Mouse (Mus musculus) urinary bladder, postnatal 25 days (tissue): ENCODE results near the gene 0610012G03Rik.
"Not testable (repeated sequence)": the region's sequence is repeated elsewhere in the genome, so short reads cannot be mapped to it uniquely, and the experiment has no call there.

Experiments
- DNase-seq: peaks from one replicate; pipeline ENCODE4 v3.0.0; 2022; ENCODE audit warnings: low spot score

The 0610012G03Rik gene

DNA sequence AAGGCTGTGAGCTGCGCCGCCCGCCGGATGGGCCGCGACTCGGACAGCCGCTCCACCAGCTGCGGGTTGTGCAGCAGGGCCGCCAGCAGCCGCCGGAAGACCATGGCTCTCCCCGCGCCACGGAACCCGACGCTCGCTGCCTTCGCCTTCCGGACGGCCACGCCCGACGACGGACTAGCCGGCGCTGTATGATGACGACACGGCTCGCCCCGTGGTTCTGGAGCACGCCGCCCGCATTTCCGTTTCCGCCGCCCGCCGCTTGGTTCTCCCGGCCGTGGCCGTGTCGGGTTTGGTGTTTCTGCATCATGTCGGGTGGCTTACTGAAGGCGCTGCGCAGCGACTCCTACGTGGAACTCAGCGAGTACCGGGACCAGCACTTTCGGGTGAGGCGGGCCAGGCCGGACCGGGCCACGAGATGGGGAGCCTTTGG lies at the start of gene 0610012G03Rik, which contains the start of gene Ncbp2:
0610012G03Rik (minus strand) TSS at position 150 of the 430 bp plus-strand sequence.
Ncbp2 (plus strand) TSS at position 169 of the 430 bp plus-strand sequence.
- DNase-seq: peak; percentile 96

DNA sequence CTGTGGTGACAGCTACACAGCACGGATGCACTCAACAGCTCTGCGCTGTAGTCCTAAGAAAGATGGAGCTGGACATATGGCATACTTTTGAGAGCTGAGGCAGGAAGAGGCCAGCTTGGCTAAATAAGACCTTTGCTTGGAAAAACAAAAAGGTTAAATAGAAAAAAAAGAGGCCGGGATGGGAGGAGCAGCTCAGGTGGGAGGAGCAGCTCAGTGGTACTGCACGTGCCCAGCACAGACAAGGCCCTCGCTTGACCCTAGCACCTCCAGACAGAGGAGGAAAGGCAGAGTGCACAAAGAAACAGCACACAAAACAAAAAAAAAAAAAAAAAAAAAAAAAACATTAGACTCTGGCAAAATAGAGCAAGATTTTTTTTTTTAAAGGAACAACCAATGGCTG lies 48.1 kb upstream of the 0610012G03Rik start:
- DNase-seq: no peak

DNA sequence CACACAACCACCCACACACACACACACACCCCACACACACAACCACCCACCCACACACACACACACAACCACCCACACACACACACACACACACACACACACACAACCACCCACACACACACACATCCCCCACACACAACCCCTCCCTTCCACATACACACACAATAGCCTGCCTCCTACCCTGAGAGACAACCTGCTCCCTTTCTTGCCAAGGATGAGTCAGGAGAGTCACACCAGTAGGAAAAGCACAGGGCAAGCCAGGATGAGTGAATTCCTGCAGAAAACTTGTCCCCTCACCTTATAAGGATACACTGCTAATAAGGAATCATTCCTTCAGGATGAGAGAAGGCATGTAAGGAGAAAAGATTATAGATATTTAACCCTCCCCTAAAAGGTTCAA lies 45.7 kb upstream of the 0610012G03Rik start:
- no peak for DNase-seq

DNA sequence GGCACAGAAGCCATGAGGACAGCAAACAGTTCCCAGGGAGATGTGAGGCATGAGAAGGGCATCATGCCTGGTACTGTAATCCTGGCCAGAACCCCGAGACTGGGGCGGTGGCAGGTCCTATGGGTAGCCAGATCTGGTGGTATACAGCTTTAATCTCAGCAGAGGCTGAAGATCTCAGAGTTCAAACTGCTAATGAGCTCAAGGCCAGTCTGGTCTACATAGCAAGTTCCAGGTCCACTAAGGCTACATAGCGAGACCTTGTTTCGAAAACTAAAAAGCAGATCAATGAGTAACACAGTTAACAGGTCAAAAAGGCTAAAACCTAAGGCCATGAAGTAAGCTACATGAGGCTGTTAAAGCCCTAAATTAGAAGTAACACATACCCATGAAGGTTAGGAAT lies 44.9 kb upstream of the 0610012G03Rik start:
- DNase-seq: no peak

DNA sequence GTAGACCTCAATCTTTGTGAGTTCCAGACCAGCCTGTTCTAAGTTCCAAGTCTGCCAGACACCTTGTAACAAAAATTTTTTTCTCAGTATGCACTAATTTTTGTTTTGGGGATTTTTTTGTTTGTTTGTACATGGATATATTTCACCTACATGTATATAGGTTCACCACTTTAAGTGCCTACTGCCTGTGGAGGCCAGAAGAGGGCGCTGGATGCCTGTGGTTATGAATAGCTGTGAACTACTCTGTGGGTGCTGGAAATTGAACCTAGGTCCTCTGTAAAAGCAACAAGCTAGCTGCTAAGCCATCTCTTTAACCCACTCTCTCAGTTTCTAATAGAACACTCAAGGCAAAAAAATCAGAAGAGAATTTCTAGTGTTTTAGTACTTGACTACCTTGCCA lies 43.7 kb upstream of the 0610012G03Rik start:
- DNase-seq: no peak

DNA sequence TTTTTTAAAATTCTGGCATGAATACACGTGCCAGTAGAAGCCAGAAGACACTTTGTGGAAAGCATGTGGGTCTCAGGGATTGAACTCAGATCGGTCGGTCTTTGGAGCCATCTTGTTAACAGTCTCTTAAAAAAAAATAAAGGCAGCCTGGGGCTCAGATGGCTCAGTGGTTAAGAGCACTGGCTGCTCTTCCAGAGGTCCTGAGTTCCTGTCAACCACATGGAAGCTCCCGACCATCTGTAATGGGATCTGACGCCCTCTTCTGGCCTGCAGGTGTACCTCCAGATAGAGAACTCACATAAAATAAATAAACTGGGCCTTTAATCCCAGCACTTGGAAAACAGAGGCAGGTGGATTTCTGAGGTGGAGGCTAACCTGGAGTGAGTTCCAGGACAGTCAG lies 32.7 kb upstream of the 0610012G03Rik start:
- no peak for DNase-seq

DNA sequence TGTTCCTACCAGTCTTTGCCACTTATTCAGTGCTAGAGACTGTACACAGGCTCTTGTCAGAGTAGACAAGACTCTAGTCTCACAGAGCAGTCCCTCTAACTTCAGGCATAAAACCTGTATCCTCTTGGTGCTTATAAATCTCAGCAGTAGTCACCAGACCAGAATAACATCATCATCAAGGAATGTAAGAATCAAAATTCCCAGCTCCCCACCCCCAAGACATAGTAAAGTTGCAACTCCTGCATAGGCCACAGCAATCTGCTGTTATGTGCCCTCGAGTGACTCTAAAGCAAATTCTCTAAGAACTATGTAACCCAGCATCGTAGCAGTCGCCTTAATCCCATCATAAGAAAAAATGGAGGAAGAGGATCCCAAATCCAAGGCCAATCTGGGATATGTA lies 31.2 kb upstream of the 0610012G03Rik start:
- no peak for DNase-seq

DNA sequence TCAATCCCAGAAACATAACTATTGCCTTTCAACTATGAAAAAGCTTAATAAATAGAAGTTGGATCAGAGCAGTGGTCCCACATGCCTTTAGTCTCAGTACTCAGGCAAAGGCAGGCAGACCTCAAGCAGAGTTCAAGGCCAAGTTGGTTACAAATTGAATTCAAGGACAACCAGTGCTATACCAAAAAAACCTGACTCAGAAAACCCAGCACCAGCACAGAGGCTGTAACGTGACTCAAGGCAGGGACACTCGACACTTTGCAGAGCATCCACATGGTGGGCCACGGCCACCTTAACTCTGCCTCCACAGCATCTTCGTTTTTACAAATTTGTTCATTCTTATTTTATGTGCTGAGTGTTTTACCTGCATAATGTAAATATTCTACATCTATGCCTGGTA lies 27.0 kb upstream of the 0610012G03Rik start:
- no peak for DNase-seq

DNA sequence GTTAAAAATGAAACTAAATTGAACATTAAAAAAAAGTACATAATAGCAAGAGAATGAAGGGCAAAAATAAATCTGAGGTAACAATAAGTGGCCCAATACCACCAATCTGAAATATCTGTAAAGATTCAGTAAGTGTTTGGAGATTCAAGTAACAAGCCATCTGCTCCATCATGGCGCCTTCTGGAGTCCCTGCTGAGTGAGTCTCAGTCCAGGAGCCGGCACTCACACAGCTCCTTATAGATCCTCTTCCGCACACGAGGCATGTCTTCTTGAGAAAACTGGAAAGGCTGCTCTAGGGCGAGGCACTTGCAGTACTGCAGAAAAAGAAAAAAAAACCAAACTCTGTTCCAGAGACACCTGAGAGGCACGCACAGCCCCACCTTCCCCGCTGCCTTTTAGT lies 14.9 kb upstream of the 0610012G03Rik start:
- no peak for DNase-seq

DNA sequence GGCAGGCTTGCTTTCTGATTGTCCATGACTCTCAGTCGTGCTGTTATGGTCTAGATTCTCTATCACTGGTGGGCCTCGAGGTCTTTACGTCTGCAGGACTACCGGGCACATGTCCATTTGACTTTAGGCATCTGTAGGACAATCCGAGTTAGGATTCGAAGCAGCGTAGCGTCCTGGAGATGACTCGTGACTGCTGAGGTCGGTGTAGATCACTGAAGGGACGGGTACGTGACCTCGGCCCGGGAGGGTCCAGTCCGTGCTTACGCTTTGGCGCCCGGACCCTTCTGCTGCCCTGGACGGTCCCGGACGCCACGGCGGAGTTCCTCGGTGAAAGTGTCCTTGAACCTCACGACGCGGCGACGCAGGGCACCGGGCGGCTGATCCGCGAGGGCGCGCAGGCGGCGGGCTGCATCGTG lies 385 bp downstream of the 0610012G03Rik start:
- DNase-seq: no peak

DNA sequence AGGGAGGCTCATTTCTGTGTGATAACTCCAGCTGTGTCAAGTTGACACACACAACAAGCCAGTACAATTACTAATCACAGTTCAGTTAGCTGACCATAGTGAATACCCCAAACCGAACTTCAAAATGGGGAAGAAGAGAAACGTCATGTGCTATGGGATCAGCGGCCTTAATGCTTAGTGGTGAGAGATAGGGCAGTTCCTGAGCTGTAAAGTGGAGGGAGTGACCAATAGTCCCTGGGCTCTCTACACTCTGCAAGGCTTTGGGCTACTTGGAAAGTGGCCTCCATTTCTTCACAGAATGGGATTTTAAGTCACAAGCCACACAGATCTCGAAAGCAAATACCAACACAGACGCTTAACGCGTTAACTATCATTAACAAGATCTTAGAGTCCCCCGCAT lies 961 bp downstream of the 0610012G03Rik start:
- no peak for DNase-seq

DNA sequence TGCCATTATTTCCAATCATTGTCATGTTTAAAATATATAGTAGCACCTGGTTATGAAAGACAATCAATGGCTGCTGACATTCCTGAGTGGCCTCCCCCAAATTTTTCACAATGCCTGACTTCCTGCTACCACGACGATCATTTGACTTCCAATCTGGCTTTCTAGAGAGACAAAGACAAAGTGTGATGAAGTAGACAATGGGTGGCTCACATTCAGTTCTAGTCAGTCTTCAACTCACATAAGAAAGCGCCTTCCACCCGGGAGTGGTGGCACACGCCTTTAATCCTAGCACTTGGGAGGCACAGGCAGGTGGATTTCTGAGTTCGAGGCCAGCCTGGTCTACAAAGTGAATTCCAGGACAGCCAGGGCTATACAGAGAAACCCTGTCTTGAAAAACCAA lies 2.3 kb downstream of the 0610012G03Rik start:
- not testable (repeated sequence) for DNase-seq

DNA sequence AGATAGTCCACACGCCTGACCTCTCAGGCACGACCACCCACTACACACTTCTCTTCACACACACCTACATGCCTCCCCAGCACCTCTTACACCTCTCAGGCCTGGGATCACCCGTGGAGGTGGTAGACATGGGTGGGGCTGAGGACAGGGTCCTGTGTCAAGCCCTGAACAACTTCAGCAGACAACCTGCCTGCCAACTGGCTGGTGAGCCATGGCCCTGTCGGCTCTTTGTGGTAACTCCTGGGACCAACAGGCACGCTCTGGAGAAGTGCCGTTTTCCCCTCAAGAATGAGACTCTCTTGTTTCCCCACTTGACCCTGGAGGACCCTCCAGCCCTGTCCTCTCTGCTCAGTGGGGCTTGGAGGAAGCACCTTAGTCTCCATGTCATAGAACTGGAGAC lies 2.9 kb downstream of the 0610012G03Rik start:
- DNase-seq: no peak

DNA sequence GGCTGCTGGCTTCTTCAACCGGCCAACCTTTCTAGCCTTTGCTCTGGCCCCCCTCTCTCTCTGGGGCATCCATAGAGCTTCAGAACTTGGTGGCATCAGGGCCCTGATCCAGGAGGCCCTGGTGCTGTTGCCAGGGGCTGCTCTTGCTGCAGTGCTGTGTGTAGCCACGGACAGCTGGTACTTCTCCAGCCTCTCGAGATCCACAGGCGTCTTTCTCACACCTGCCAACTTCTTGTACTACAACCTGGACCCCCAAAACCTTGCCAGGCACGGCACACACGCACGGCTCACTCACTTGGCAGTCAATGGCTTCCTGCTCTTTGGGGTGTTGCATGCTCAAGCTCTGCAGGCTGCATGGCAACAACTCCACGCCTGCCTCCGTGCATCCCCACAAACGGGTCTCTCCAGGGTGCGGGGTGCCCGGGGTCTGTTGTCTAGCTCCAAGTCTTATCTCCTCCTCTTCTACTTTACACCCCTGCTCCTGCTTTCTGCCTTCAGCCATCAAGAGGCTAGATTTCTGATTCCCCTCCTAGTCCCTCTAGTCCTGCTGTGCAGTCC lies 3.5 kb downstream of the 0610012G03Rik start:
- no peak for DNase-seq

DNA sequence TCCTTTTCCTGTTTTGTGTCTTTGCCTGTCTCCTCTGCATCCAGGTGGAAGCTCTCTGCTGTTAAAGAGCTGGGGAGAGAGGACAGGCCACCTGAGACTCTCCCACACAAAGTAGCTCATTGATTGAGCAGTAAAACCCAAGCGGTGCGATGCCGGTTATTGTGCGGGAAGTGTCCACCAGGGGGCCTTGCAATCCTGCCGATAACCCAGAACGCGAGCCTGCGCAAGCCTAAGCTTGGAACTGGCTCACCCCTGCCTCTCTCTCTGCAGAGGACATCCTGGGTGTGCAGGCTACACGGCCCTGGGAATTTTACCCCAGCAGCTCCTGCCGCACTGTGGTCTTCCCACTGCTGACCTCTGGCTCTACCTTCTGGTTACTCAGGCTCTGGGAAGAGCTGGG lies 4.3 kb downstream of the 0610012G03Rik start:
- peak; percentile 77 for DNase-seq

DNA sequence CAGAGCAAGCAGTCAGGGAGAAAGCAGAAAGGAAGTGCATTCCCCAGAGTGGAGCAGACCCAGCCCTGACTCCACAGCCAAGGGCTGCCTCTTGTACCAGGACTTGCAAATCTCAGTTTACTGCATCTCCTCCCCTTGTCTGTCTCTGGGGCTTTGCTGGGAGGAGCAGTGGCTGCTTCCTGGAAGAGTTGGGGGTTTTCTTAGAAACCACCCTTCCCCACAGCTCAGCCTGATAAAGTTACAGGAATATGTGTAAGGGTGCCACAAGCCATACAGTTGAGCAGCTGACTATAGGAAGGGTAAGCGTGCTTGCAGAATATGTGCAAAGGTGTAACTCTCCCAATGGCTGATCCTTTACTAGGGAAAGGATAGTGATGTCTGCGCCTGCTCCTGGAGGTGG lies 7.7 kb downstream of the 0610012G03Rik start:
- no peak for DNase-seq

DNA sequence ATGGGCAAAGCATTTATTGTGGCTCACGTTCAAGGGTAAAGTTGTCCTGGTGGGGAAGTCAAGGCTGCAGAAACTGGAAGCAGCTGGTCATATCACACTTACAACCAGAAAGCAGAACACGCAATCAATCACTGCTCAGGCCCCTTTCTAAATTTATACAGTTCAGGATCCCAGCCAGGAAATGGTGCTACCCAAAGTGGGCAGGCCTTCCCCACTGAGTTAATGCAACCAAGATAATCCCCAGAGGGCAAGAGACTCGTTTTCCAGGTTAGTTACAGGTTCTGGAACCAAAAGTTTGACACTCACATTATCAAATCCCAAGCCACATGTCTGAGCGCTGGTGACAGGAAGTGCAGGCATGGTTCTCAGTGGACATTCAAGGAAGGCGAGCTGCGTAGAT lies 9.4 kb downstream of the 0610012G03Rik start:
- DNase-seq: no peak

DNA sequence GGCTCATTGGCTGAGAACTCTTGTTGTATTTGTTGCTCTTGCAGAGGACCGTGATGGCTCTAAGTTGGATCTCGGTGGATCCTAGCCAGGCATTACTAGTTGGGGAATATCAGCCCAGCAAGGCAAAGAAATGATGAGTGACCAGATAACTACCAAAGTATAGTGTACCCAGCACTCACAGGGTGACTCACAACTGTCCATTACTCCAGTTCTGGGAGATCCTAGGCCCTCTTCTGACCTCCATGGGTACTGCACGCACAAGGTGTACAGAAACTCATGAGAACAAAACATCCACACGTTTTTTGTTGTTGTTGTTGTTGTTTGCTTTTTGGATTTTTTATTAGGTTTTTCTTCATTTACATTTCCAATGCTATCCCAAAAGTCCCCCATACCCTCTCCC lies 11.7 kb downstream of the 0610012G03Rik start:
- DNase-seq: no peak

DNA sequence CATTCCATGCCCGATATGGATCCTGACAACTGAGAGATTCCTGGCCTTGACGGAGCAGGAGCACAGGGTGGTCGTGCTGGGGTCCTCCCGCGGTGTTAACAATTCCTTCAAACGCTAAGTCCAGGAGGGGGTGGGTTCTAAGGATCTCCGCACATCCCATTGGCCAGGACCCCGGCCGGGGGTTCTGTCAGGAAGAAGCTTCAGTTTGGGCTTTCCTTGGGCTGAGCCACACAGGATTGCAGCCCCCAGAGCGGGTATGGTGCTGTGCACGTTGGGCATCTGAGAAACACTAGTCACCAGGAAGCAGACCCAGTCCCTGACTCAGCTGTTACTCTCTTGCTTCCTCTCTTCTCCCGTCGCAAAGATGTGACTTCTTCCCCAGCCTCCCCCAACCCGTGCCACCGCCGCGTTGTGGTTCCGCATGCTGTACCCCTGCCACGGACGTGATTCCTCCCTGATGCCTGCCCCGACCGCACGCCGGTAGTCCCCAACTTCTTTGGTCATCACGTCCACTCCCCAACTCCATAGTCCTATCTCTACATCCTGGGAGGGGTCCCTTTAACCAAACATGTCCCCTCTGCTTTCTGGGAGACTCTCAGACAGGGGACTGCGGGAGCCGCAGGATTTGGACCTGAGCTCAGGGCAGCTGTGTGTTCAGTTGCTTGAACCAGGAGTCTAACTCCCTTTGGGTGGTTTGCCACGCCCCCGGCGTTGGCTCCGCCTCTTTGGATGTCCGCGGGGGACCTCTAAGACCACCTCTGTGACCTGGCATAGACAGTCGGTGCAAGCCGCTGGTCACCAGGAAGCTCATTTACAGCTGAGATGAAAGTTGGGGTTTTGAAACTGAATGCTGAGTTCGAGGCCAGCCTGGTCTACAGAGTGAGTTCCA lies 13.0 kb downstream of the 0610012G03Rik start:
- DNase-seq: no peak

DNA sequence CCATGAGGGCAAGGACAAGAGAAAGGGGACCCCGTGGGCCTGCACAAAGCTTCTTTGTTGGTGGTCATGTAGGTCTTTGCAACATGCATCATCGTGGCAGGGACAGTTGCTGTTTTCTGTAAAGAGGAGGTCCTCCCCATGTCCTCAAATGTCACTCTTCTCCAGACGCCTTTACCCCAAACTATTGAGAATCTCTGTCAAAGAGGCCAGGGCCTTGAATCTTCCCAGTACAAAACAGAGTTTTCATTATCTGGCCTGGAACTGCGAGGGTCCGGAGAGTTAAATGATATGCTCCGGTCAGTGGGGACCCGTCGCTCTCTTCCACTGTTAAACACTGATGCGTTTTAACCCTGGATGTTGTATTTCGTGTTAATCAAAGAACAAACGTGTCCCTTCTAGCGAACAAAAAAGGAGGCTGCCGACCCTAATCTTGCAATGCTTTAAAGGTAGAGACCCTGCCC lies 13.7 kb downstream of the 0610012G03Rik start:
- DNase-seq: no peak

DNA sequence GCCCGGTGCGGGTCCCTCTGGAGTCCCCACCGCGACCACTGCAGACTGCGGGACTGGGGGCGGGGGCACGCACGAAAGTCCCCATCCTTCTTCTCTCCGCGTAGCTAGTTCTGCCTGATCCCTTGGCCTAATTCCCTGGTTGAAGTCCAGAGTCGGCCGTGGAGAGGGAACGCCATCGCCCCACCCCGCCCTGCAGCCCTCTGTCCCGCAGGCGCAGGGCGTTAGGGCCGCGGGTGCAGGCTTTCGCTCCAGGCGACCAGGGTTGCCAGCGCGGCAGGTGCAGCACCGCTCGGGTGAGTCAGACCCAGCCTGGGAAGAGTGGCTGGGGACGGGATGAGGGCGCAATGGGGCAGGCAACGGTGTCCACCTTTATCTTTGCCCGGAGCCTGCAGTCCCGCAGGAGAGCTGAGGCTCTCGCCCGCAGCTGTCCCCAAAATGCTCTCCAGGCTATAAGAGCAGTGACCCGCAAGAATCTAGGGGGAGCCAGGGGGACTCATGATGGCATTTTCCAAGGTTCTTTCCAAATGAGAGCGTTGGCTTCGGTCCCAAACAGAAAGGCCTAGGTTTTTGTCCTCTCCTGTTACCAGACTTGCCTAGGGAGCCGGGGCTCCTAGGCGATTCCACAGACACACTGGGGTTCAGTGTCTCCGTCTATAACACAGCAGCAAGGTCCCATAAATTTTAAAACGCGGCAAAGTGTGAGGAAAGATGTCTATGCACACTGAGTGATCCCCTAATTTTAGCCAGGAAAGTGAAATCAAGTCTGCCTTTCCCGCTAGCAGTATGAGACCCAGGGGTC lies 14.3 kb downstream of the 0610012G03Rik start, which contains the start of gene Pigz:
Pigz (plus strand) TSS at position 101 of the 799 bp plus-strand sequence.
- DNase-seq: peak; percentile 46
